Mouse (Mus musculus) kidney, postnatal 0 days (tissue): Measurements from ENCODE around the gene Pir. TPM values are rescaled to one million over a fixed set of nuclear protein-coding genes. Genes with fewer than 3 reads are reported as not detected.

Experiments
- ATAC-seq: fragments of 200-750 bp; cut with Nextera tagmentation; replicated peaks from 2 replicates; pipeline ENCODE4 v1.8.0; 2017; ENCODE audit warnings: low read depth, moderate number of reproducible peaks, moderate TSS enrichment, moderate library complexity; ENCODE audit not compliant: low FRiP score
- DNase-seq: peaks from one replicate; pipeline ENCODE4 v3.0.0-alpha.2; 2016; ENCODE audit warnings: low spot score
- H3K27ac ChIP-seq: fragments of 300-500 bp; sonication (generic); 2 replicates; pipeline ENCODE4 v1.5.1; 2014; ENCODE audit warnings: mild to moderate bottlenecking
- H3K27me3 ChIP-seq: fragments of 300-500 bp; sonication (generic); 2 replicates; pipeline ENCODE4 v1.6.1; 2014; ENCODE audit warnings: low read length, mixed read lengths; ENCODE audit not compliant: insufficient read depth
- H3K36me3 ChIP-seq: fragments of 300-500 bp; sonication (generic); 2 replicates; pipeline ENCODE4 v1.6.1; 2014; ENCODE audit warnings: low read length, mixed read lengths; ENCODE audit not compliant: insufficient read depth
- H3K4me1 ChIP-seq: fragments of 300-500 bp; sonication (generic); replicated peaks from 2 replicates; pipeline ENCODE4 v1.6.1; 2014; ENCODE audit warnings: antibody characterized with exemption, low read length, mixed read lengths; ENCODE audit not compliant: insufficient read depth
- H3K4me2 ChIP-seq: fragments of 300-500 bp; sonication (generic); 2 replicates; pipeline ENCODE4 v1.6.1; 2014; ENCODE audit warnings: mild to moderate bottlenecking, low read length, moderate library complexity, mixed read lengths
- H3K4me3 ChIP-seq: fragments of 300-500 bp; sonication (generic); replicated peaks from 2 replicates; pipeline ENCODE4 v1.5.1; 2014; ENCODE audit warnings: low read depth, low read length
- H3K9ac ChIP-seq: fragments of 300-500 bp; sonication (generic); 2 replicates; pipeline ENCODE4 v1.6.1; 2014; ENCODE audit warnings: low read depth, low read length
- H3K9me3 ChIP-seq: fragments of 300-500 bp; sonication (generic); replicated peaks from 2 replicates; pipeline ENCODE4 v1.6.1; 2016; ENCODE audit warnings: low read length, inconsistent platforms, mixed read lengths
- CTCF ChIP-seq: IDR thresholded peaks from 2 replicates; pipeline ENCODE4 v1.5.1; 2016; ENCODE audit warnings: antibody characterized with exemption, low read depth, mild to moderate bottlenecking, moderate library complexity
- WGBS: fragments of 180-500 bp; shearing (Covaris S2); extraction: QIAGEN DNeasy Blood & Tissue Kit; methylation state at CpG from one replicate; pipeline ENCODE4 v1.1.7; 2014; 5-methylcytosine and 5-hydroxymethylcytosine counted together
- polyA plus RNA-seq: library from polyadenylated mRNA; unstranded; fragments of >200 nt; fragmentation: Nextera tagmentation; extraction: Ambion mirVana; gene quantifications from 2 replicates; pipeline ENCODE4 v1.2.1, GENCODE M21; 2015

Pir gene
- 9.5 and 10.6 TPM in 2 replicates for polyA plus RNA-seq

GRCm38 (mm10) chrX:164269285-164269761, at the start of gene Pir:
Gene Pir (plus strand): TSS chrX:164269371.
- Histone ChIP-seq H3K4me1 (no peaks in the 10 kb centered on the region), H3K27ac (no peak within 1 kb of the TSS), H3K9me3 (no peaks in the 10 kb centered on the region), H3K36me3 (no peaks in the 10 kb centered on the region), H3K4me2 (peak within 1 kb of the TSS; percentile 53), H3K4me3 (peak within 1 kb of the TSS; percentile 17), H3K27me3 (no peaks in the 10 kb centered on the region), H3K9ac (0 out of 2 replicates have a peak within 1 kb of the TSS, but pooled peaks have one; percentile 23)
- peak; percentile 56 for TF ChIP-seq CTCF
- DNase-seq (peak; percentile 60), ATAC-seq (peak; percentile 74)
- WGBS: 21% methylated on average over 20 of the region's 20 CpGs

- H3K27ac ChIP-seq: no peak overlapping the region
- H3K4me2 ChIP-seq: no peak overlapping the region
- H3K36me3 ChIP-seq: no peaks in the 10 kb centered on the region
- WGBS: 64% methylated on average over 2 of the region's 2 CpGs
- H3K9ac ChIP-seq: no peak overlapping the region
- H3K27me3 ChIP-seq: no peaks in the 10 kb centered on the region
- no peaks in the 10 kb centered on the region for H3K4me1 ChIP-seq
- ATAC-seq (no peak), DNase-seq (no peak)
- H3K4me3 ChIP-seq: no peak overlapping the region
- TF ChIP-seq CTCF: peak; percentile 45
- no peaks in the 10 kb centered on the region for H3K9me3 ChIP-seq
Measured at GRCm38 (mm10) chrX:164221989-164222388, 47.2 kb upstream of the Pir start.

GRCm38 (mm10) chrX:164233380-164233779, 35.8 kb upstream of the Pir start:
- WGBS: 46% methylated on average over 8 of the region's 8 CpGs
- H3K4me1 ChIP-seq: no peaks in the 10 kb centered on the region
- no peak for TF ChIP-seq CTCF
- no peak overlapping the region for H3K9ac ChIP-seq
- ATAC-seq (no peak), DNase-seq (no peak)
- no peak overlapping the region for H3K4me3 ChIP-seq
- no peaks in the 10 kb centered on the region for H3K27me3 ChIP-seq
- H3K36me3 ChIP-seq: no peaks in the 10 kb centered on the region
- no peaks in the 10 kb centered on the region for H3K9me3 ChIP-seq
- H3K4me2 ChIP-seq: no peak overlapping the region
- H3K27ac ChIP-seq: no peak overlapping the region

- ATAC-seq: no peak
- H3K4me3 ChIP-seq: no peak overlapping the region
- no peak for DNase-seq
Measured at GRCm38 (mm10) chrX:164245714-164246113, 23.5 kb upstream of the Pir start.

GRCm38 (mm10) chrX:164246722-164247121, 22.4 kb upstream of the Pir start:
- no peak for DNase-seq
- Histone ChIP-seq H3K36me3 (no peaks in the 10 kb centered on the region), H3K4me1 (no peaks in the 10 kb centered on the region), H3K27me3 (no peaks in the 10 kb centered on the region), H3K4me3 (no peak overlapping the region), H3K9ac (no peak overlapping the region), H3K4me2 (no peak overlapping the region), H3K9me3 (no peaks in the 10 kb centered on the region), H3K27ac (no peak overlapping the region)
- 69% methylated on average over 2 of the region's 2 CpGs for WGBS
- no peak for ATAC-seq
- no peak for TF ChIP-seq CTCF

More at GRCm38 (mm10) chrX:164245714-164246113, 23.5 kb upstream of the Pir start:
- WGBS: 28% methylated on average over 5 of the region's 5 CpGs
- no peak for TF ChIP-seq CTCF
- H3K27ac ChIP-seq: no peak overlapping the region
- no peak overlapping the region for H3K4me2 ChIP-seq
- H3K9ac ChIP-seq: no peak overlapping the region
- no peaks in the 10 kb centered on the region for H3K36me3 ChIP-seq
- H3K4me1 ChIP-seq: no peaks in the 10 kb centered on the region
- no peaks in the 10 kb centered on the region for H3K9me3 ChIP-seq
- H3K27me3 ChIP-seq: no peaks in the 10 kb centered on the region

GRCm38 (mm10) chrX:164256527-164256926, 12.6 kb upstream of the Pir start:
- no peak for ATAC-seq
- no peaks in the 10 kb centered on the region for H3K9me3 ChIP-seq
- no peaks in the 10 kb centered on the region for H3K4me1 ChIP-seq
- no peaks in the 10 kb centered on the region for H3K36me3 ChIP-seq
- no peak overlapping the region for H3K9ac ChIP-seq
- no peak overlapping the region for H3K4me2 ChIP-seq
- no peak overlapping the region for H3K27ac ChIP-seq
- no peaks in the 10 kb centered on the region for H3K27me3 ChIP-seq
- no peak overlapping the region for H3K4me3 ChIP-seq
- no peak for DNase-seq
- WGBS: 84% methylated on average over 3 of the region's 3 CpGs
- TF ChIP-seq CTCF: no peak

GRCm38 (mm10) chrX:164258057-164258456, 11.1 kb upstream of the Pir start, which contains the start of gene Bmx:
Gene Bmx (minus strand): TSS chrX:164258193.
- H3K9me3 ChIP-seq: no peaks in the 10 kb centered on the region
- TF ChIP-seq CTCF: no peak
- H3K4me1 ChIP-seq: no peaks in the 10 kb centered on the region
- no peak within 1 kb of the TSS for H3K4me3 ChIP-seq
- 51% methylated on average over 8 of the region's 8 CpGs for WGBS
- H3K27ac ChIP-seq: no peak within 1 kb of the TSS
- no peak within 1 kb of the TSS for H3K4me2 ChIP-seq
- no peaks in the 10 kb centered on the region for H3K36me3 ChIP-seq
- ATAC-seq (no peak), DNase-seq (no peak)
- H3K27me3 ChIP-seq: no peaks in the 10 kb centered on the region
- no peak within 1 kb of the TSS for H3K9ac ChIP-seq
